Mouse (Mus musculus) gastrocnemius, postnatal 10 days (tissue): Measurements from ENCODE around the gene Mcts2. TPM values are rescaled to one million over a fixed set of nuclear protein-coding genes. Genes with fewer than 3 reads are reported as not detected.
"Not testable (repeated sequence)": the region's sequence is repeated elsewhere in the genome, so short reads cannot be mapped to it uniquely, and the experiment has no call there.

Experiments used
- DNase-seq: peaks from one replicate; pipeline ENCODE4 v3.0.0; 2021; ENCODE audit warnings: mixed read lengths
- long read RNA-seq, 2 experiments: library from polyadenylated mRNA; stranded (forward); transcript quantifications; one replicate each; pipeline ENCODE4 v2.0.0; 2021
- total RNA-seq, 2 experiments: library from RNA; stranded (reverse); gene quantifications; 2 replicates each; pipeline ENCODE4 v1.2.3; 2021

Mcts2 gene
- 10 to 100 TPM; 12.5 to 19.3 TPM for total RNA-seq
- long read RNA-seq, experiment 1, partial matches to known transcripts = 0 of 6 reads
- long read RNA-seq, experiment 1, other reads (novel, unspliced or antisense) = 2 of 6 reads
- long read RNA-seq, experiment 2, partial matches to known transcripts = 0 of 2 reads
- long read RNA-seq, experiment 2, other reads (novel, unspliced or antisense) = 0 of 2 reads

DNA sequence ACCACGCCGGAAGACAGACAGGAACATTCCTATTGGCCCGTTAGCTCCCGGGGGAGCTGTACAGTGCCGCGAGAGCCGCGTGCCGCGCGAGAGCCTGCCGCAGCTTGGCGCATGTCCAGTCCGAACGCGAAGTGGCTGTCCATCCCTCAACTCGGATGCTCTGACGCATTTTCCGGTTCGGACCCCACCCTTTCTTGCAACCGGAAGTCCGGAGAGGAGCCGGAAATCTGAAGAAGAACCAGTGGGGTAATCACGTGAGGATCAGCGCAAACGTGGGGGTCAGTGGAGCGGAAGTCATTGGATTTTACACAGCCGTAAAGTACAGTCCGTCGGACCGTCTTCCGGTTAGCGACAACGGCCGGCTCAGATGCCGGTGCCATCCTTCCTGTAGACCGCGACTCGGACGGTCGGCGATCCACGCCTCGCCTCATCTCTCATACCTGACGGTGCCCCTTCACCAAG is at the start of gene Mcts2:
Gene Mcts2 (plus strand): TSS at position 230 of the 462 bp plus-strand sequence.
- DNase-seq = peak; percentile 94

DNA sequence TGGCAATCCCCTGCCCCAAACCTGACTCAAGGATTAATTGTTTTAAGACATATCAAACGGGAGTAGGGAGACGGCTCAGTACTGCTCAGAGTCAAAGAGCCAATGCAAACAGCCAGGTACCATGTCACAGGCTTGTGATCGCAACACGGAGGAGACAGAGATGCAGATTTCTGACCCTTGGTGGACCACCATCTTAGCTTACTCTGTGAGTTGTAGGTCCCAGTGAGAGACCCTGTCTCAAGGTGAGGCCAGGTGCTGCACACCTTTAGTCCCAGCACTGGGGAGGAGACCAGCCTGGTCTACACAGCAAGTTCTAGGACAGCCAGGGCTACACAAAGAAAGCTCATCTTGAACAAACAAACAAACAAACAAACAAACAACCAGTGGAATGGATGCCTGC is 49.5 kb upstream of the Mcts2 start:
- no peak for DNase-seq

DNA sequence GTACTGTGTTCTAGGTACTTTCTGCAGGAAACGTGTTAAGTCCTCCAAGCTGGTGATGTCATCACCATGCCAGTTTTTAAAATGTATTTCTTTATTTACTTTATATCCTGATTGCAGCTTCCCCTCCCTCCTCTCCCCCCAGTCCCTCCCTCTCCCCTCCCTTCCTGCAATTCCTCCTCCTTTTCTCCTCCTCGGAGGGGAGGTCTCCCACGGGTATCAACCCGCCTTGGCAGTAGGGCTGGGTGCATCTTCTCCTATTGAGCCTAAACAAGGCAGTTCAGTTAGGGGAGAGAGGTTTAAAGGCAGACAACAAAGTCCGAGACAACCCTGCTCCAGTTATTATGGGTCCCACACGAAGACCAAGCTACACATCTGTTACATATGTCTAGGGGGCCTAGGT is 48.0 kb upstream of the Mcts2 start:
- no peak for DNase-seq

DNA sequence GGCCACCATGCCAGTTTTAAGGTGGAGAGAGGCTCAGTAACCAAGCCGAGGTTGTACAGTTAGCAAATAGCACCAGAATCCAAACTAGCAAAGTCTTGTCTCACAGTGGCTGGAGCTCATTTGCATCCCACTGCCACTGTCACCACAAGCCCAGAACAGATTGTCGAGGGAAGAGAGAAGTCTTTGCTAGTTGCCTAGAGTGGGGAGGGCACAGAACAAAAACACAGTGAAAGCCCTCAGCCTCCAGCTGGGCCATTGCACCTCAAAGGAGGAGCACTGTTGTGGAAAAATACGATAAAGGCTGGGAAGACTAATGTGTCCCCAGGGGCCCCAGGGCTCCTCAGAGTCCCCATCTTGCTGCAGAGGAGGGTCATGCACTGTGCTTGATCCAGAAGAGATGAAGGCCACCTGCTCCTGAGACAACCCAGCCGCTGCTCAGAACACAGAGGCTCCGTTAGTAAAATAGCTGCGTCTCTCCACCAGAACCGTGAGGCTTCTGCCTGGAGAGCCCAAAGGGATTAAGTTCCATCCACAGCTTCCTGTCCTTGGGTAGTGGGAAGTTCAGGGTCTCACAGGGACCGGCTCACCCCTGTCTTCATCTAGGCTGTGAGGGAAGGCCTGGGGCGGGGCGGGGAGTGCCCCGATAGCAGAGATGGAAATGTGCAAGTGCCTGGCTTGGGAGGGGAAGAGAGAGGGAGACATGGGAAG is 47.3 kb upstream of the Mcts2 start:
- no peak for DNase-seq

DNA sequence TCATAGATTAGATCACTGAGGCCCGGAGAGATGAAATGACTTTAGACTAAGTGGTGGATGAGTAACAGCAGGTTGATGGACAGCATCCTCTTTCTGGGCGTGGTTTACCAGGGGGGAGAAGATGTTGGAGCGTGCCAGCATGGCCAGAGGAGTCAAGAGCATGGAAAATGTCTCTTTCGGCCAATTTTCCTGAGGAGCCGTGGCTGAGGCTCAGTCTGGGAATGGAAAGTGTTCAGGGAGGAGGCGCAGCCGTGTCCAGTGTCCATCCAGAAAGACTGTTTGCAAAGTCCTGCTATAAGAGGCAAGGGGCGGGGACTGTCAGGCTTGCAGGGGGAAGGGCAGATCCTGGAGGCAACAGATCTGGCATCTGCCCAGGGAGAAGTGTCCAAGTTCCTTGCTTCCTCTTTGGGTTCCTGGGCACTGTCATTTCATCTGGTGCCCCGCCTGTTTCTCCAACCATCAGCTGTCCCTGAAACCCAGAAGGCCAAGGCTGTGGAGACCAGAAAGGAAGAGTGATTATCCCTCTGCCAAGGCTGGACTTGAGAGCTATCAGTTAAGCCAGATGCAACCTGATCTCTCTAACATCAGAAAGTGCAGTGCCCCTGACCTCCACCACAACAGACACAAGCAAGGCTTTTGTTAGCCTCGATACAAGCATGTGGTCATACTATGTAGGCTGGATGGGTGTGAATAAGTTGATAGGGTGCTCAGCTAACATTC is 33.8 kb upstream of the Mcts2 start:
- peak; percentile 60 for DNase-seq

DNA sequence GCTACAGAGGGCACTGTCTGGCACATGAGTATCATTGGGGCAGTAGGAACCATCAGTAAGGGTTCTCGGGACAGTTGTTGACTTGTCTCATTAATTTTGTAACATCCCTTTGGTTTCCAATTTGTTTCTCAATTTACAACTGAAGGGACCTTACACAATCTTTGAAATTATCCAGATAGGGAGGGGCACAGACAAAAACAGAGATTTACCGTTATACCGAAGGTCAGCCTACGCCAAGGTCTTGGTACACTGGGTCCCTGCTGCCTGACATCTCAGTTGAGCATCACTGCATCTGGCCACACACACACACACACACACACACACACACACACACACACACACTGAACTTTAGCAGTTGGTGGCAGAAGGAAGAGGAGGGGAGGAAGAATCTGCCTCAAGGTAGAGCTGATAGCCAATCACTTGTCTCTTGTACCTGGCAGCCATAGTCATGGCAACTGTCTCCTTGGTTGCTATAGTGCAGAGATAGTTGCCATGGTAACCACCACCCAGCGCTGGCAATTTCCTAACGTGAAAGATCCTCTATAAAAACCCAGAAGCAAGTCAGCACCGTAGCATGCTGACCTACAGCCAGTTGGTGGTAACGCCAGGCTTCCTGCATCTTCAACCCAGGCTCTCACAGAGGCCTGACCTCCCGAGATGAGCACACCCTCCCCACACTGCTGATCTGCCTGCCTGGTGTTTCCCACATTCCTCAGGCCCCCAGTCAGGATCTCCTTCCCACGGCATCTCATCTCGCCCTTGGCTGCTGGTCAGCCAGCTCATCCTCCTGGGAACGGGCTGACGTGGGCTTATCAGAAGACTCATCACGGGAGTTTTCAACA is 32.7 kb upstream of the Mcts2 start:
- peak; percentile 41 for DNase-seq

DNA sequence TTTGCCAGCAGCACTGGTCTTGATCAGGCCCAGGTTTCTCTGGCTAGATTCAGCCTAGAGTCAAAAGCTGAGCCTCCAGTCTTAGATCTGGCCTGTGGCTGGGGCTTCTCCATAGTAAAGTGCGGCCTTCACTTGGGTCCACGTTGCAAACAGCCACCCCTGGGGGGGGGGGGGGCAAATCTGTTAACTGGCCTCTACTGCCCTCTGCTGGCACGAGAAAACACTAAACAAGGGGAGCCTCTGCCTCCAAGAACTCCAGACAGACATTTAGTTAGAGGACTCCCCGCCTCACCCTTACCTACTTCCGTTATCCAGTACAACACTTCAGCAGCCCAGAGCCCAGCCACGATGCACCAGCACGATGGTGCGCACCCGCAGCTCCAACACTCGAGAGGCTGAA is 29.4 kb upstream of the Mcts2 start:
- peak; percentile 51 for DNase-seq

DNA sequence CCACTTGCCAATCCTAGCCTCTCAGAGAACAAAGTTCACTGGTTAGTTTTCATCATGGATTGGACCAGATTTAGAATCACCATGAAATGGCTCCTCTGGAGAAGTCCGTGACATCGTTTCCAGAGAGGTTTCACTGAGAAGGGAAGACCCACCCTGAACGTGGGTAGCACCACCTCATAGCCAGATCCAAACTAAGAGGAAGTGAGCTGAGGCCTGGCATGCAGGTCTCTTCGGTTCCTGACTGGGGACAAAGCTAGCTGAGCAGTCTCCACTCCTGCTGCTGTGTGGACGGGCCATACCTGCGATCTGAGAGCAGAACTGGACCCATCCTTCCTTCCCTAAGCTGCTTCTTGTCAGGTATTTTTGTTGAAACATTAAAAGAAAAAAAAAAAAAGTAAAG is 25.7 kb upstream of the Mcts2 start:
- DNase-seq = no peak

DNA sequence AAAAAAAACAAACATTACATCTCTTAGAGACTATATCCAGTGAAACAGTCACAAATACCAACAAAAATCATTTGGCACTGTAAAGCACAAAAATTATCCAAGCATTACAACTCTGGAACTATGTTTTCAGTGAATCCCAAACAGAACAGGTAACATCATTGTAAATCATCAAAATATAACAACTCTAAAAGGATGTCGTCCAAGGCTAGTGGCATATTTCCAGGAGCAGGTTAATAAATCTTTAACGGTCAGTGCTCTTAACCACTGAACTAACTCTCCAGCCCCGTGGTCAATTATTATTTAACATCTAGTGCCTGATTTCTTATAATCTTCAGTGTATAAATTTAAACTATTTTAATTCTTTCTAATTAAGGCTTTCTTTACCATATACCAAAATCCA is 20.6 kb upstream of the Mcts2 start:
- not testable (repeated sequence) for DNase-seq

DNA sequence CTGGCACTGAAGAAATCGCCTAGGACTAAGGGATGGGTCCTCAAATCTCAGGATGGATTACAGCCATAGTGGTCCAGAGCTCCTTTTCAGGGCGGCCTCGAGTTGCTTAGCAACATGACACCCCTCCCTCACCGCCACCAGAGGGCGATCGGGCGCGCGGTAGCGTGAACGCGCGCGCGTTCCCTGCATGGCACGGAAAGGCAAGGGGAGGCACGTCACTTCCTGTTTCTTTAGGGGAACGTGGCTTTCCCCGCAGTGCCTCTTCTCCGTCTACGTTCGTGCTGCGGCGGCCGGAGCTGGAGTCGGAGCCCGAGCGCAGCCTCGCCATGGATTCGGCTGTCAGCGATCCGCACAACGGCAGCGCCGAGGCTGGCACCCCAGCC is 17.6 kb upstream of the Mcts2 start, which contains the start of gene H13:
Gene H13 (plus strand): TSS at position 206 of the 383 bp plus-strand sequence.
- DNase-seq = peak; percentile 90

DNA sequence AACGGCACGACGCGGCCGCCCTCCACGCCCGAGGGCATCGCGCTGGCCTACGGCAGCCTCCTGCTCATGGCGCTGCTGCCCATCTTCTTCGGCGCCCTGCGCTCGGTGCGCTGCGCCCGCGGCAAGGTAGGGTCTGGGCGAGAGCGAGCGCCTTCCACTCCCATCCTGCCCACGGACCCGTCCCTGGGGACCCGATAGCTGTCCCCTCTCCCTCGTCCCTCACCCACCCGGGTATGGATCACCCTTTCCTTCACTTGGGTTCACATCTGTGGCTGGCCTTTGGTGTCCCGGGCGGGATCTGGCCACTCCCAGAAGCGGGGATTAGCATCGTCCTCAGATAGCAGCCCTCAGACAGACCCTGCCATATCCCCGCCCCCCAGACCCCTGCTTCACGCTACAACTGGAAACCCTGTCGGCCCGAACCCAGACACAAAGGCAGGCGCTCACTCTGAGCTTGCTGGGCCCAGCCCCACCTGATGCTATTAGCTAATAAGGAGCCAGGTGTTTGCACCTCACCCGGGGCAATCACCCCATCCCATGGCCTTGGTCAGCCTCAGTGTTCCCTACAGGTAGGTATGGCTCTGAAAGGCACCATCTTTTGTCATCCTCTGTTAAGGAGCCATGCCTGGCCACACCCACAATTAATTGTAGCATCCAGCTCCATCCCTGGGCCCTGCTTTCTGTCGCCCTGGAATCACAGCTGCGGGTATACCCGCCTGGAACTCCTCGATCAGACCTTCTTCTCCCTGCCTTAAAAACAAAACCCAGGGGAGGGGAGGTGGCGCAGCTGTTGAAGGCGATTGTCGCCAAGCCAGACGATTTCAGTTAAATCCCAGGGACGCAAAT is 17.0 kb upstream of the Mcts2 start:
- DNase-seq = peak; percentile 33

DNA sequence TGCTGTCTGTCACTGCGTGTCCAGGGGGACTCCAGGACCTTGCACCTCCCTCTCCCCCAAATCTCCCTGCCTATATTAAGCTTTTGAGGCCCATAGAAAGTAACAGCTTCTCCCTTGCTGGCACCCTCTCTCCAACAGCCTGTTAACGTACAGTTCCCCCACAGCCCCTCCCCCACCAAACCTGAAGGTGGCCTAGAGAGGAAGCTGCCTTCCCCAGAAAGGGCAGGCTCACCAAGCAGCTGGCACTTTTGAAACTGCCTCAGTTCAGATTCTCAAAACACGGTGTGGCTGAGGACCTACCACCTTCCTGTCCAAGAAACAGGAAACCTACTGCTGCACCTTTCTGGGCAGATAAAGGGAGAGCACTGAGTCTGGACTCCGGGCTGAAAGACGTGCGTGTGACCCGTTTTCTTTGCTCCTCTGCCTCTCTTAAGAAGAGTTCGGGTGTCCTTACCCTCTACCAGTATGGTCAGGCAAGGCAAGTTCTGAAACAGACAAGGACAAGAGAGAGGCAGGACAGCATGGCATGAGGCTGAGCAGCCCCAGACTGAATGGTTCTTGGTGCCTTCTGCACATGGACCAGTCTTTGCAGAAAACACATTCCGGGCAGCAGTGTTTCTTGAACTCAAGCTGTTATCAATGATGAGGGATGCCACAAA is 15.7 kb upstream of the Mcts2 start:
- no peak for DNase-seq

DNA sequence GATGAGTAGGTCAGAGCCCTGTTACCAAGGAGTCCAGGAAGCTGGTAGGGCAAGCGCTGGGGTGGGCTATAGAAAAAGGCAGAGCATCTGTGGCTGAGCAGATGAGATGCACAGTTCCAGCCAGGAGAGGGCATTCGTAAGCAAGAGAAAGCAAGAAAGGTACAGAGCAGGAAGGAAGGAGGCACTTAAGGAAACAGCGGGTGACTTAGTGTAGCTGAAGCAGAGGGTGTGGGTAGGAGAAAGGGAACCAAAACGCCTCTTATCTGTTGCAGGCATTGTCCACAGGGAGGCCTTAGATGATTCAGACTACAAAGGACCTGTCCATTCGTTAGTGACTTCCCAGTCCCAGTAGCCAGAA is 15.2 kb upstream of the Mcts2 start:
- no peak for DNase-seq

DNA sequence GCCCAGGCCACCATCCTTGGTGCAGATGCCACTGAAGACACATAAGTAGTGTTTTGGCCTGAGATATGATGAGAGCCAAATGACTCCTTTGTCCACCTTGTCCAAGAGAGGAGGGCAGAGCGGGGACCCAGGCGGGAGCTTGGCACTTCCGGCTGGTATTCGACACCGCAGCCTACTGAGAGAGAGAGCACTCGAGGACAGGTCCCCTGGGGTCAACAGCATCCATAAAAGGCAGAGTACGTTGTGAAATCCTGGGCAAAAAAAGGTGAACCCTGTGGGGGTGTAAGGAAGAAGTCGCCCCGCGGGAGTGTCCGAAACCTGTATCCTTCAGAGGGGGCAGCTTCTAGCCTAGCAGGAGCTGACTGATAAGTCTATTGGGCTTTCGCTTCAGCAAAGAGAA is 14.7 kb upstream of the Mcts2 start:
- DNase-seq = no peak

DNA sequence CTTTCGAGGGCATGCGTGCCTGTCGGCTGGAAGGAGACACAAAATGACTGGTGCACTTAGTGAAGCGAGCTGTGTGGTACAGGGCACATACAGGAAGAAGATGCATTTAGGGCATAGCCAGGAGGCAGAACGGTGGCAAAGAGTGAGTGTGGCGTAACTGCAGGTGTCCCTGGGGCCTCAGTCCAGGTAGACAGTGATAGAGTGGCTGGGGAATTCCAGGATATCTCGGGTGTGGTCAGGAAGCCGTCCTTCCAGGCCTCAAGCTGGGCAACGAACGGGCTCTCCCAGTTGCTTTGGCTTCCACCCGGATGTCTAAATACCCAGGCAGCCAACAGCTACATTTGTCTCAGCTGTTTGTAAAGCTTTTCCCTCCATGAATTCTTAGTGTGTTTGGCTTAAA is 12.7 kb upstream of the Mcts2 start:
- no peak for DNase-seq

DNA sequence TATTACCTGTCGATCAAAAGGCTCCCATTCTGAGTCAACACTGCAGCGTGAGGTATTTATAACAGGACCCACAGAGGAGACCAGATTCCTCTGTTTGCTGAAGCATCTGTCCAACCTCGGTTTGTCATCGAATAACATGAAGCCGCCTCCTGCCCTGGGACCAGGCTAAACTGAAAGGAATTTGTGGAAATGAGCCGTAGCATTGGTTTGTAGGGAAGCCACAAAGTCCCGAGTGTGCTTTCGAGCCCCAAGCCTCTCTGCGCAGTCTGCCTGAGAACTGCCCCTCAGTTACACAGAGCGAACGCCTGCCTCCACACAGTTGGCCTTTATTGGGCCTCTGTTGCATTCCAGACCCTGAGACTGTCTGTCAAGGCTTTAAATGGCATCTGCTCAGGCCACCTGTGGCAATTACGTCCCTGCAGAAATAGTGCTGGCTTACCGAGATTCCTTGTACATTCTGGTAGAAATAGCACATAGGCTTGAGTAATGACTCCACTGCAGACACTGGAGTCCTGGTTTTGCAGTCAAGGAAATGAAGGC is 11.5 kb upstream of the Mcts2 start:
- no peak for DNase-seq

DNA sequence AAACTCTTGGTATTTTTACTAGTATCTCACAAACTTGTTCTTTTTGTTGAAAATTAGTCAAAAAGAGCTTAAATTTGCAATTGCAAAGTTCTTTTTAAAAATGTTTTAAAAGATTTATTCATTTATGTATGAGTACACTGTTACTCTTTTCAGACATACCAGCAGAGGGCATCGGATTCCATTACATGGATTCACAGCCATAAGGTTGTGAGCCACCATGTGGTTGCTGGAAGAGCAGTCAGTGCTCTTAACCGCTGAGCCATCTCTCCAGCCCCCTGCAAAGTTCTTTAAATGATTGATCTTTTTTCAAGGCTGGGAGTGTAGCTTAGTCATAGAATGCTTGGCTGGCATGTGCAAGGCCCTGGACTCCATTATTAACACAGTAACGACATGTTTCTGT is 8.5 kb upstream of the Mcts2 start:
- no peak for DNase-seq

DNA sequence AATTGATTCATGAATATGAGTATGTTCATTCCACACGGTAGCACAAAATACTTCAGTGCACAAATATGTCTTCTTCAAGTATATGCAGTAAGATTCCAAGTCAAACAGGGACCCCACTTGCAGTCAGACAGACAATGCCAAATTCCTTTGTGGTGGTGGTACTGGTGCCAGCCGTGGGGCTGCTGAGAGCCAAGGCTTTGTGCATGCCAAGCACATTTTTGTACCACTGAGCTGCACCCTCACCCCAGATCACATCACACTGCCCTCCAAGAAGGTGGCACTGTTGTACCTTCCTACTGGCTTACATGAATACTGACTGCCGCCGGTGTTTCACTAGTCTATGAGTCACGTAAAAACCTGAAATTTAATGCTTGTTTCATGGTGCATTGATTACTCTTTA is 7.9 kb upstream of the Mcts2 start:
- no peak for DNase-seq

DNA sequence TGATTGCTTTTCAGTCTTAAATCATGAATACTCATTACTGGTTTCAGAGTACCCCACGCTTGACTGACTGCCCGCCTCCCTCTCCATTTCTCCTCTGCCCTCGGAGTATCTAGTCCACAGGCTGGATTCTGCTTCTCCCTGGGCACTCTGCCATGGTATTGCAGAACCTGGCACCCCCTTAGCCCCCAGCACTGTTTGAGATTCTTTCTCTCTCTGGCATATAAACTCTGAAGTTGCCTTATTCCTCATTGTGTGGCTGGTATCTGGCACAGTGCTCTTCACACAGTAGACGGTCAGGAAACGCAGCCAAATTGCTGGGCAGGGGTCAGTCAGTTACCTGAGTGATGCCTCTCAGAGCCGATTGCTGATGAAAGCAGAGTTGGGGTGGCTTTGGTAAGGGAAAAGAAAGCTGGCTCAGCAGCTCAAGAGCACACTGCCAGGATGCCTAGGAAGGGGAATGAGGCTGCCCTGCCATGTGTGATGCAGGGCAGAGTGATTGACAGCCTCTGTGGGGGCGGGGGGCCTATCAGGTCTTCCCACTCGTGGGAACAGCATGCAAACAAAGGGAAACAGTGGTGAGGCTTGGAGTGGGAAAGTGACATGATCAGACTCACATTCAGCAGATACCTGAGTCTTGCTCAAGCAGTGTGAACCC is 7.0 kb upstream of the Mcts2 start:
- no peak for DNase-seq

DNA sequence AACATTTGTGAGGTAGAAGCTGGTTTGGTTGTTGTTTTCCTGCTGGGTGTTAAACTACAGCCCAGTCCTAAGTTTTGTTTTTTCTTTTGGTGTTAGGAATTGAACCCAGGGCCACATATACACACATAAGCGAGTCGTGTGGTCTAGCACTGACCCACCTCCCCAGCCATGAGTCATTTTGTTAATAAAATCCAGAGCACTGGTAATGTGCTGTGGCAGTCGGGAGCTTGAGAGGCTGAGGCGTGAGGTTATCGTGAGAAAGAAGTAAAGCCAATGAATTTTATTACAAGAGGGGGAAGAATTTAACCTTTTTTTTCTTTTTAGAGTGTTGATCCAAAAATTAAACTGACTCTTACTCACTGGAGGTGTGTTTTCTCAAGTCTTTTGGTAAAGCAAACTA is 3.7 kb upstream of the Mcts2 start:
- no peak for DNase-seq
